Mouse (Mus musculus): ENCODE measurements around the gene Olfr731. TPM values are rescaled to one million over a fixed set of nuclear protein-coding genes. Genes with fewer than 3 reads are reported as not detected.

The Olfr731 gene
- polyA plus RNA-seq (2012; rRNA removed; ENCODE audit: low replicate concordance) = 0.13 TPM in 1 of 2 replicates, not detected in the other

DNA sequence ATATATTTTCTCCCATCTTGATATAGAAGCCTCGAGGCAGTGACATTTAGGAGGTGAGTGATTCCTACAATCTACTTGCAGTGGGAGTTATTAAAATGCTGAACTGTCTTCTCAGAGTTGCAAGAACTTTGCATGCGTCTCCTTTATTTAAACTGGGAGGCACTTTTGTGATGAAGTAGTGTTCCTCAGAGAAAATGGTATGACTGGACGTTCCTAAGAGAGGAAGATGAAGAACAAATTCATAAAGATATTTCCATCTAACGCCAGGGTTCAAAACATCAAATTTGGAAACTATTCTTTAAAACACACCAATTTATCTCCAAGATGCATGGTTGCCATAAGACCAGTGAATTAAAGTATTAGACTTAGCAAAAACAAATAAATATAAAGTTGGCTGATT is at the start of gene Olfr731:
Olfr731 (minus strand) TSS at position 101 of the 400 bp plus-strand sequence.

GRCm38 (mm10) chr14:50284106-50284505 is 42.4 kb upstream of the Olfr731 start, which contains the start of gene Olfr732:
TSS of gene Olfr732 (minus strand) at chr14:50284206.

GRCm38 (mm10) chr14:50188098-50188497 is 53.6 kb downstream of the Olfr731 start, which contains the start of gene Olfr730:
TSS of gene Olfr730 (minus strand) at chr14:50188198.

Other genes with a start within 250 kb of the Olfr731 start
- not detected in 2 replicates for gene Olfr725, start 201.5 kb downstream of the Olfr731 start, polyA plus RNA-seq (2012; rRNA removed; ENCODE audit: low replicate concordance)
- not detected in 2 replicates for gene Olfr726, start 150.9 kb downstream of the Olfr731 start, polyA plus RNA-seq (2012; rRNA removed; ENCODE audit: low replicate concordance)
- not detected in 2 replicates for gene Olfr727, start 118.7 kb downstream of the Olfr731 start, polyA plus RNA-seq (2012; rRNA removed; ENCODE audit: low replicate concordance)
- gene Olfr728, start 99.2 kb downstream of the Olfr731 start, polyA plus RNA-seq (2012; rRNA removed; ENCODE audit: low replicate concordance) = not detected in 2 replicates
- gene Olfr729, start 89.0 kb downstream of the Olfr731 start, polyA plus RNA-seq (2012; rRNA removed; ENCODE audit: low replicate concordance) = not detected in 2 replicates
- gene Olfr730, start 53.7 kb downstream of the Olfr731 start, polyA plus RNA-seq (2012; rRNA removed; ENCODE audit: low replicate concordance) = 0.04 TPM in 1 of 2 replicates, not detected in the other
- not detected in 2 replicates for gene Olfr732, start 42.3 kb upstream of the Olfr731 start, polyA plus RNA-seq (2012; rRNA removed; ENCODE audit: low replicate concordance)
- 0.14 and 0.40 TPM in 2 replicates for gene Olfr733, start 59.7 kb upstream of the Olfr731 start, polyA plus RNA-seq (2012; rRNA removed; ENCODE audit: low replicate concordance)
- gene Olfr734, start 84.9 kb upstream of the Olfr731 start, polyA plus RNA-seq (2012; rRNA removed; ENCODE audit: low replicate concordance) = not detected in 2 replicates
- gene Olfr735, start 107.0 kb upstream of the Olfr731 start, polyA plus RNA-seq (2012; rRNA removed; ENCODE audit: low replicate concordance) = 0.31 and 0.62 TPM in 2 replicates
- 1.6 and 3.3 TPM in 2 replicates for gene Tlr11, start 116.0 kb upstream of the Olfr731 start, polyA plus RNA-seq (2012; rRNA removed; ENCODE audit: low replicate concordance)
- gene Olfr736, start 139.3 kb upstream of the Olfr731 start, polyA plus RNA-seq (2012; rRNA removed; ENCODE audit: low replicate concordance) = not detected in 2 replicates
- gene Olfr738, start 165.7 kb upstream of the Olfr731 start, polyA plus RNA-seq (2012; rRNA removed; ENCODE audit: low replicate concordance) = not detected in 2 replicates
- gene Olfr739, start 176.8 kb upstream of the Olfr731 start, polyA plus RNA-seq (2012; rRNA removed; ENCODE audit: low replicate concordance) = not detected in 2 replicates
- not detected in 2 replicates for gene Olfr740, start 203.7 kb upstream of the Olfr731 start, polyA plus RNA-seq (2012; rRNA removed; ENCODE audit: low replicate concordance)
- not detected in 2 replicates for gene Olfr741, start 230.9 kb upstream of the Olfr731 start, polyA plus RNA-seq (2012; rRNA removed; ENCODE audit: low replicate concordance)